Mouse (Mus musculus) hindbrain, postnatal 0 days (tissue): ENCODE results near the gene Gfi1b. TPM values are rescaled to one million over a fixed set of nuclear protein-coding genes. Genes with fewer than 3 reads are reported as not detected.

ENCODE experiments used
- ATAC-seq: fragments of 200-750 bp; cut with Nextera tagmentation; 2 replicates; pipeline ENCODE4 v1.8.0; 2017; ENCODE audit warnings: mild to moderate bottlenecking, moderate TSS enrichment, moderate library complexity
- DNase-seq: peaks from one replicate; pipeline ENCODE4 v3.0.0-alpha.2; 2015; ENCODE audit warnings: low spot score
- H3K27ac ChIP-seq: fragments of 300-500 bp; sonication (generic); 2 replicates; pipeline ENCODE4 v1.5.1; 2014; ENCODE audit warnings: mild to moderate bottlenecking
- H3K27me3 ChIP-seq: fragments of 300-500 bp; sonication (generic); 2 replicates; pipeline ENCODE4 v1.6.1; 2014; ENCODE audit warnings: low read length, mixed read lengths; ENCODE audit not compliant: insufficient read depth
- H3K36me3 ChIP-seq: fragments of 300-500 bp; sonication (generic); 2 replicates; pipeline ENCODE4 v1.6.1; 2014; ENCODE audit warnings: low read length, mixed read lengths; ENCODE audit not compliant: insufficient read depth
- H3K4me1 ChIP-seq: fragments of 300-500 bp; sonication (generic); 2 replicates; pipeline ENCODE4 v1.6.1; 2014; ENCODE audit warnings: antibody characterized with exemption, low read length, mixed read lengths; ENCODE audit not compliant: insufficient read depth
- H3K4me2 ChIP-seq: fragments of 300-500 bp; sonication (generic); 2 replicates; pipeline ENCODE4 v1.6.1; 2014; ENCODE audit warnings: low read depth, mild to moderate bottlenecking, low read length, moderate library complexity, mixed read lengths
- H3K4me3 ChIP-seq: fragments of 300-500 bp; sonication (generic); 2 replicates; pipeline ENCODE4 v1.5.1; 2014; ENCODE audit warnings: low read length
- H3K9ac ChIP-seq: fragments of 300-500 bp; sonication (generic); replicated peaks from 2 replicates; pipeline ENCODE4 v1.6.1; 2014; ENCODE audit warnings: mild to moderate bottlenecking, low read length, moderate library complexity, mixed read lengths
- H3K9me3 ChIP-seq: fragments of 300-500 bp; sonication (generic); 2 replicates; pipeline ENCODE4 v1.6.1; 2016; ENCODE audit warnings: low read length, mixed read lengths
- CTCF ChIP-seq: IDR thresholded peaks from 2 replicates; pipeline ENCODE4 v1.5.1; 2016; ENCODE audit warnings: antibody characterized with exemption, control low read depth, low read depth
- WGBS: fragments of 180-500 bp; shearing (Covaris S2); extraction: QIAGEN DNeasy Blood & Tissue Kit; methylation state at CpG from one replicate; pipeline ENCODE4 v1.1.7; 2014; 5-methylcytosine and 5-hydroxymethylcytosine counted together
- polyA plus RNA-seq: library from polyadenylated mRNA; unstranded; fragments of >200 nt; fragmentation: Nextera tagmentation; extraction: Ambion mirVana; gene quantifications from 2 replicates; pipeline ENCODE4 v1.2.1, GENCODE M21; 2015
- total RNA-seq: library from RNA; depleted of rRNA; stranded (reverse); fragments of >200 nt; gene quantifications from 2 replicates; pipeline ENCODE4 v1.2.3, GENCODE M21; 2014

Gfi1b gene
- total and polyA plus RNA-seq, 2 experiments from 2014 or later = not detected

- no peak for ATAC-seq
- H3K36me3 ChIP-seq = peaks cover 12% of the 10 kb centered on the region; the same call in 1 of the 2 replicates
- no peaks in the 10 kb centered on the region for H3K27me3 ChIP-seq
- H3K4me1 ChIP-seq = no peaks in the 10 kb centered on the region
- H3K4me3 ChIP-seq = no peak overlapping the region
- no peak overlapping the region for H3K9ac ChIP-seq
- TF ChIP-seq CTCF = no peak
- DNase-seq = no peak
- H3K27ac ChIP-seq = no peak overlapping the region
- H3K4me2 ChIP-seq = no peak overlapping the region
- no peaks in the 10 kb centered on the region for H3K9me3 ChIP-seq
Measured at GRCm38 (mm10) chr2:28650526-28650925, 28.7 kb upstream of the Gfi1b start.

GRCm38 (mm10) chr2:28643081-28643480 is 21.3 kb upstream of the Gfi1b start:
- H3K4me1 ChIP-seq = peaks cover 7% of the 10 kb centered on the region
- H3K4me2 ChIP-seq = peak overlapping the region; percentile 85
- H3K4me3 ChIP-seq = no peak overlapping the region
- H3K9ac ChIP-seq = no peak overlapping the region
- no peaks in the 10 kb centered on the region for H3K9me3 ChIP-seq
- 76% methylated on average over 3 of the region's 3 CpGs for WGBS
- DNase-seq = no peak
- no peak for ATAC-seq
- no peak overlapping the region for H3K27ac ChIP-seq
- no peaks in the 10 kb centered on the region for H3K27me3 ChIP-seq
- TF ChIP-seq CTCF = no peak
- no peaks in the 10 kb centered on the region for H3K36me3 ChIP-seq

- WGBS = under 1% methylated on average over 43 of the region's 43 CpGs
- peak overlapping the region; percentile 84 for H3K27ac ChIP-seq
- no peak for TF ChIP-seq CTCF
- peaks cover 7% of the 10 kb centered on the region for H3K4me1 ChIP-seq
- peak; percentile 73 for ATAC-seq
- no peaks in the 10 kb centered on the region for H3K9me3 ChIP-seq
- peak overlapping the region; percentile 85 for H3K4me2 ChIP-seq
- DNase-seq = peak; percentile 45
- H3K36me3 ChIP-seq = no peaks in the 10 kb centered on the region
- H3K27me3 ChIP-seq = no peaks in the 10 kb centered on the region
- H3K4me3 ChIP-seq = peak overlapping the region; percentile 99
- H3K9ac ChIP-seq = peak overlapping the region; percentile 95
Measured at GRCm38 (mm10) chr2:28641435-28641941, 19.7 kb upstream of the Gfi1b start.

- Histone ChIP-seq H3K4me3 (peak within 1 kb of the TSS; percentile 99), H3K27me3 (no peaks in the 10 kb centered on the region), H3K9ac (peak within 1 kb of the TSS; percentile 95), H3K4me2 (peak within 1 kb of the TSS; percentile 85), H3K9me3 (no peaks in the 10 kb centered on the region), H3K36me3 (no peaks in the 10 kb centered on the region), H3K4me1 (peaks cover 7% of the 10 kb centered on the region), H3K27ac (peak within 1 kb of the TSS; percentile 84)
- TF ChIP-seq CTCF = peak; percentile 38
- ATAC-seq (peak; percentile 95), DNase-seq (peak; percentile 97)
- 2% methylated on average over 47 of the region's 47 CpGs for WGBS
Measured at GRCm38 (mm10) chr2:28640461-28641424, 19.0 kb upstream of the Gfi1b start, which contains the start of gene Tsc1. Tsc1 (plus strand) TSS chr2:28641228.

- Histone ChIP-seq H3K9ac (no peak overlapping the region), H3K4me3 (no peak overlapping the region), H3K4me2 (no peak overlapping the region), H3K36me3 (no peaks in the 10 kb centered on the region), H3K27ac (no peak overlapping the region), H3K27me3 (no peaks in the 10 kb centered on the region), H3K4me1 (peaks cover 7% of the 10 kb centered on the region), H3K9me3 (no peaks in the 10 kb centered on the region)
- peak; percentile 34; the same call in 1 of the 2 replicates for TF ChIP-seq CTCF
- DNase-seq (no peak), ATAC-seq (no peak)
- 59% methylated on average over 7 of the region's 7 CpGs for WGBS
Measured at GRCm38 (mm10) chr2:28639794-28640193, 18.0 kb upstream of the Gfi1b start.

- no peak for TF ChIP-seq CTCF
- WGBS = 9% methylated on average over 9 of the region's 9 CpGs
- Histone ChIP-seq H3K27me3 (no peaks in the 10 kb centered on the region), H3K9me3 (no peaks in the 10 kb centered on the region), H3K4me2 (peak overlapping the region; percentile 27), H3K4me1 (peaks cover 7% of the 10 kb centered on the region), H3K27ac (no peak overlapping the region; the same call in 1 of the 2 replicates), H3K4me3 (no peak overlapping the region), H3K36me3 (no peaks in the 10 kb centered on the region), H3K9ac (no peak overlapping the region)
- ATAC-seq (no peak), DNase-seq (peak; percentile 44)
Measured at GRCm38 (mm10) chr2:28638886-28639285, 17.1 kb upstream of the Gfi1b start.
